Mouse (Mus musculus) hindbrain, embryonic 16.5 days (tissue): Measurements from ENCODE around the gene Gm5105. TPM values are rescaled to one million over a fixed set of nuclear protein-coding genes. Genes with fewer than 3 reads are reported as not detected.
A peak's percentile ranks its signal among the peaks of the same experiment; 100 is the strongest.

ENCODE experiments used
- ATAC-seq: fragments of 200-750 bp; cut with Nextera tagmentation; 2 replicates; pipeline ENCODE4 v1.8.0; 2017; ENCODE audit warnings: moderate TSS enrichment, moderate library complexity
- H3K27ac ChIP-seq: fragments of 300-500 bp; sonication (generic); 2 replicates; pipeline ENCODE4 v1.5.1; 2014; ENCODE audit warnings: low read depth, mild to moderate bottlenecking, control low read depth, low read length, moderate library complexity
- H3K27me3 ChIP-seq: fragments of 300-500 bp; sonication (generic); replicated peaks from 2 replicates; pipeline ENCODE4 v1.6.1; 2014; ENCODE audit warnings: low read length; ENCODE audit not compliant: control insufficient read depth, insufficient read depth
- H3K36me3 ChIP-seq: fragments of 300-500 bp; sonication (generic); 2 replicates; pipeline ENCODE4 v1.6.1; 2014; ENCODE audit warnings: mild to moderate bottlenecking, low read length, moderate library complexity, mixed read lengths; ENCODE audit not compliant: control insufficient read depth, insufficient read depth
- H3K4me1 ChIP-seq: fragments of 300-500 bp; sonication (generic); 2 replicates; pipeline ENCODE4 v1.6.1; 2014; ENCODE audit warnings: low read depth, low read length; ENCODE audit not compliant: control insufficient read depth, insufficient read depth
- H3K4me2 ChIP-seq: fragments of 300-500 bp; sonication (generic); 2 replicates; pipeline ENCODE4 v1.6.1; 2014; ENCODE audit warnings: mild to moderate bottlenecking, low read length, control low read depth, moderate library complexity
- H3K4me3 ChIP-seq: fragments of 300-500 bp; sonication (generic); 2 replicates; pipeline ENCODE4 v1.5.1; 2014; ENCODE audit warnings: mild to moderate bottlenecking, low read length, control low read depth, moderate library complexity
- H3K9ac ChIP-seq: fragments of 300-500 bp; sonication (generic); 2 replicates; pipeline ENCODE4 v1.6.1; 2014; ENCODE audit warnings: low read depth, mild to moderate bottlenecking, control low read depth, low read length, moderate library complexity
- H3K9me3 ChIP-seq: fragments of 300-500 bp; sonication (generic); 2 replicates; pipeline ENCODE4 v1.6.1; 2014; ENCODE audit warnings: mild to moderate bottlenecking, low read length, moderate library complexity; ENCODE audit not compliant: control insufficient read depth
- WGBS: fragments of 180-500 bp; shearing (Covaris S2); extraction: QIAGEN DNeasy Blood & Tissue Kit; methylation state at CpG from one replicate; pipeline ENCODE4 v1.1.7; 2014; 5-methylcytosine and 5-hydroxymethylcytosine counted together
- polyA plus RNA-seq: library from polyadenylated mRNA; unstranded; fragments of >200 nt; fragmentation: Nextera tagmentation; extraction: Ambion mirVana; gene quantifications from 2 replicates; pipeline ENCODE4 v1.2.1, GENCODE M21; 2015

The Gm5105 gene
- polyA plus RNA-seq, 1 experiment from 2014 or later, result 0.20 TPM

DNA sequence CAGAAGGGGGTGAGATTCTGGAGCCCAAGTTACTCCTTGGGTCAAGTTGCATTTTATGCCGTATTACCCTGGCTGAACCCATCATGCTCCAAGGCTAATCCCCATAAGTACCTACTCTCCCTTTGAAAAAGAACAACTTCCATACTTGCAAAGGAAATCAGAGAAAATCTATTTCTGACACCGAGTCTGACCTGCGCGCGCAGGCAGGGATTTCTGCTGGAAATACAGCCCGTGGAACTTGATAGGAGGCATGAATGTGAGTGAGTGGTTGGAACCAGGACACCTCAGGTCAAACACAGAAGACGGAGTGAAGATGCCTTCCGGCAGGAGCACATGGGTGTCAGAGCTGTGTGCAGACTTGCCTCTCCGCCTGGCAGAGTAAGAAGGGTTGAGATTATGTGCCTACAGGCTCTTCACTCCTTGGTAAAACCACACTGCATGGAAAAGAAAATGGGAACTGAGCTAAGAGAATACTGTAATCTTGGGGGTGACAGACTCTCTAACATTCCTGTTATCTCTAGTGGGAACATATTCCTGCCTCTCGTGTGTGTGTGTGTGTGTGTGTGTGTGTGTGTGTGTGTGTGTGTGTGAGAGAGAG lies 4.4 kb upstream of the Gm5105 start:
- Histone ChIP-seq H3K27ac (no peak overlapping the region), H3K36me3 (no peaks in the 10 kb centered on the region)
- ATAC-seq, result no peak

DNA sequence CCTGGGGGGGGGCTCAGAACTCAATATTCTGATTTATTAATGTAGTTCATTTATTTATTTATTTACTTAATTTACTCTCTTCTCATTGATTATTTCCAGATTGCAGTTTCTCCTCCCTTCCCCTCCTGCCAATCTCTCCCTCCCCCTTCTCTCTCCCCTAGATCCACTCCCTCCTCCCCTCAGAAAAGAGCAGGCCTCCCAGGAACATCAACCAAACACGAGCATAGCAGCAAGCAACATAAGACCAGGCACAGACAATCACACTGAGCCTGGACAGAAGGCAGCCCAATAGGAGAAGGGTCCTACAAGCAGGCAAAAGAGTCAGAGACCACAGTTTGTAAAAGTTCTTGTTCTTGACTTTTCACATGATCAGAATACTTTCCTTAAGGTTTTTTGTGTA lies 3.8 kb upstream of the Gm5105 start:
- WGBS, result 15% methylated on average over 1 of the region's 1 CpGs

More for the DNA sequence above, 4.4 kb upstream of the Gm5105 start:
- Histone ChIP-seq H3K4me3 (no peak overlapping the region), H3K9ac (no peak overlapping the region), H3K4me2 (no peak overlapping the region), H3K4me1 (peaks cover 2% of the 10 kb centered on the region), H3K9me3 (no peaks in the 10 kb centered on the region), H3K27me3 (no peaks in the 10 kb centered on the region)
- 81% methylated on average over 10 of the region's 10 CpGs for WGBS

DNA sequence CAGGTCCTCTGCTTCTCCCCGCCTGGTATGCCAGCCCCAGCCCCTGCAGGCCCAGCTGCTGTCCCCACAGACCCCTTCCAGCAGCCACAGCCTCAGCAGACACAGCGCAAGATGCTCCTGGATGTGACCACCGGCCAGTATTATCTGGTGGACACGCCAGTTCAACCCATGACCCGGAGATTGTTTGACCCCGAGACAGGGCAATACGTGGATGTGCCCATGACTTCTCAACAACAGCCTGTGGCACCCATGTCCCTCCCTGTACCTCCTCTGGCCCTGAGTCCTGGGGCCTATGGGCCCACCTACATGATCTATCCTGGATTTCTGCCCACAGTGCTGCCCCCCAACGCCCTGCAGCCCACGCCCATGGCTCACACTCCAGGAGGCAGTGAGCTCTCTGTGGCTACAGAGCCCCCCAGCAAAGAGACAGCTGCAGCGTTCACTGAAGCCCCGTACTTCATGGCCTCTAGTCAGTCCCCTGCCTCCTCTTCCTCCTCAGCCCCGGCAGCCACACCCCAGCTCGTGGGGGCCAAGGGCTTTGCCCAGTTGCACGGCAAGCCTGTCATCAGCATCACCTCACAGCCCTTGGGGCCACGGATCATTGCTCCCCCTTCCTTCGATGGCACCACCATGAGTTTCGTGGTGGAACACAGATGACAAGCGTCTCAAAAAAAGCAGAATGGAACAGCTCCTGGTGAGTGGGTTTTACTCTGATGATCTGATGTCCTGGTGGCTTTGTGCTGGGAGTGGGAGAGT lies 2.7 kb upstream of the Gm5105 start:
- no peaks in the 10 kb centered on the region for H3K9me3 ChIP-seq
- no peaks in the 10 kb centered on the region for H3K27me3 ChIP-seq
- H3K4me2 ChIP-seq, result no peak overlapping the region
- WGBS, result 62% methylated on average over 18 of the region's 18 CpGs
- H3K4me1 ChIP-seq, result peaks cover 8% of the 10 kb centered on the region
- H3K36me3 ChIP-seq, result no peaks in the 10 kb centered on the region
- ATAC-seq, result no peak
- H3K27ac ChIP-seq, result no peak overlapping the region
- H3K4me3 ChIP-seq, result no peak overlapping the region
- no peak overlapping the region; the same call in 1 of the 2 replicates for H3K9ac ChIP-seq

More for the DNA sequence above, 3.8 kb upstream of the Gm5105 start:
- Histone ChIP-seq H3K4me1 (peaks cover 8% of the 10 kb centered on the region), H3K4me3 (no peak overlapping the region), H3K4me2 (no peak overlapping the region), H3K9me3 (no peaks in the 10 kb centered on the region), H3K27me3 (no peaks in the 10 kb centered on the region), H3K36me3 (no peaks in the 10 kb centered on the region), H3K27ac (no peak overlapping the region), H3K9ac (no peak overlapping the region)
- ATAC-seq, result no peak

DNA sequence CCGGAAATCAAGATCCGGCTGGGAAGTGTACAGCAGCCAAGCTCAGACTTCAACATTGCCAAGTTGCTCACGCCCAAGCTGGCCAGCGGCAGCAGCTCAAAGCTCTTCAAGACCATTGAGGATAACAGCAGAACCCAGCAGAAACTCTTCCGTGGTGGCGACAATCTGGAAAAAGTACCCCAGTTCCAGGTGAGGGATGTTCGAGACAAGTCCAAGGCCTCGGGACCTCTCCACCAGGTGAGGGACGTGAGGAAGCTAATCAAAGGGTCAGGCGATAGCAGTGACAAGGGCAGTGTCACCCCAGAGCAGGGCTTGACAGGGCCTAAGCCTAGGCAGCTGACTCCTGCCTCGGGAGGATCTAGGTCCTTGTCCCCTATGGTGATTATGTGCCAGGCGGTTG lies 915 bp upstream of the Gm5105 start:
- Histone ChIP-seq H3K9ac (no peak overlapping the region), H3K4me3 (no peak overlapping the region), H3K27me3 (no peaks in the 10 kb centered on the region), H3K9me3 (no peaks in the 10 kb centered on the region), H3K27ac (no peak overlapping the region), H3K4me1 (peaks cover 15% of the 10 kb centered on the region), H3K36me3 (no peaks in the 10 kb centered on the region), H3K4me2 (no peak overlapping the region)
- WGBS, result 94% methylated on average over 12 of the region's 12 CpGs
- ATAC-seq, result no peak

DNA sequence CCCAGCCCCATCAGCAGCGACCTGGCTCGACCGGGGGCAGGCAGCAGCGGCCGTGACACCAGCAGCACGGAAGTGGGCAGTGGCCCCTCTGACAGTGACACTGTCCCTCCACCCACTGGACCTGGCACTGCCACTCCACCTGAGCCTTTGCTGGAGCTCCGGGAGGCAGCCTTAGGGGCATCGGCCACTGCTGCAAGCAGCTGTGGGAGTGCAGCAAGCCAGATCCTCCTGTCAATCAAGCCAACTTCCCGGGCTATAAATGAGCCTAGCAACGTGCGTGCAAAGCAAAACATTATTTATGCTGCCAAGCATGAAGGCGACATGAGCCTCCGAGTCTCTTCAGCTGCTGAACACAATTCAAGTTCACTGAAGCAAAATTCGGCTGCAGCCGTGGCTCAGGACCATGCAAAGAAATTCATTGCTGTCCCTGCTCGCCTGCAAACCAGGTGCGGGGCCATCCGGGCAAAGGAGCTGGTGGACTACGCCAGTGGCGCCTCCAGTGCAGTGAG lies 786 bp downstream of the Gm5105 start:
- H3K9me3 ChIP-seq, result no peaks in the 10 kb centered on the region
- H3K4me3 ChIP-seq, result 0 out of 2 replicates have a peak overlapping the region, but pooled peaks have one; percentile 4
- H3K4me1 ChIP-seq, result peaks cover 15% of the 10 kb centered on the region
- peak overlapping the region; percentile 28; the same call in 1 of the 2 replicates for H3K9ac ChIP-seq
- no peaks in the 10 kb centered on the region for H3K27me3 ChIP-seq
- H3K27ac ChIP-seq, result no peak overlapping the region
- 48% methylated on average over 20 of the region's 20 CpGs for WGBS
- H3K4me2 ChIP-seq, result peak overlapping the region; percentile 52
- H3K36me3 ChIP-seq, result no peaks in the 10 kb centered on the region
- peak; percentile 62 for ATAC-seq

DNA sequence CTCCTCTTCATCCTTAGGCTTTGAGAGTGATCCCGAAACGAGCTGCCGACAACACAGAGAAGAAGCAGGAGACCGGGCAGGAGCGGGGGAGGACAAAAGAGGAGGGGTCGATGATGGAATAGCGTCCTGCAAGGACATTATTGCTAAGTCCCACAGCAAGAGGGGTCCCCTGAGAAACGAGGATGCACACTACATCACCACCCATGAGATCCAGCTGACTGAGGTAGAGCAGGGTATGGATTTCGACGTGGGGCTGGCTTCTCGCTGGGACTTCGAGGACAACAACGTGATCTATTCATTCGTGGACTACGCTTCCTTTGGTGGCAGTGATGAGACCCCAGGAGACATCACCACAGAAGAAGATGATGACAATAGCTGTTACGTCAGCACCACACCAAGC lies 1.3 kb downstream of the Gm5105 start:
- Histone ChIP-seq H3K9me3 (no peaks in the 10 kb centered on the region), H3K4me1 (peaks cover 15% of the 10 kb centered on the region), H3K36me3 (no peaks in the 10 kb centered on the region), H3K27ac (no peak overlapping the region), H3K9ac (peak overlapping the region; percentile 28; the same call in 1 of the 2 replicates), H3K4me2 (peak overlapping the region; percentile 52), H3K27me3 (no peaks in the 10 kb centered on the region), H3K4me3 (no peak overlapping the region)
- WGBS, result 68% methylated on average over 16 of the region's 16 CpGs
- no peak for ATAC-seq

DNA sequence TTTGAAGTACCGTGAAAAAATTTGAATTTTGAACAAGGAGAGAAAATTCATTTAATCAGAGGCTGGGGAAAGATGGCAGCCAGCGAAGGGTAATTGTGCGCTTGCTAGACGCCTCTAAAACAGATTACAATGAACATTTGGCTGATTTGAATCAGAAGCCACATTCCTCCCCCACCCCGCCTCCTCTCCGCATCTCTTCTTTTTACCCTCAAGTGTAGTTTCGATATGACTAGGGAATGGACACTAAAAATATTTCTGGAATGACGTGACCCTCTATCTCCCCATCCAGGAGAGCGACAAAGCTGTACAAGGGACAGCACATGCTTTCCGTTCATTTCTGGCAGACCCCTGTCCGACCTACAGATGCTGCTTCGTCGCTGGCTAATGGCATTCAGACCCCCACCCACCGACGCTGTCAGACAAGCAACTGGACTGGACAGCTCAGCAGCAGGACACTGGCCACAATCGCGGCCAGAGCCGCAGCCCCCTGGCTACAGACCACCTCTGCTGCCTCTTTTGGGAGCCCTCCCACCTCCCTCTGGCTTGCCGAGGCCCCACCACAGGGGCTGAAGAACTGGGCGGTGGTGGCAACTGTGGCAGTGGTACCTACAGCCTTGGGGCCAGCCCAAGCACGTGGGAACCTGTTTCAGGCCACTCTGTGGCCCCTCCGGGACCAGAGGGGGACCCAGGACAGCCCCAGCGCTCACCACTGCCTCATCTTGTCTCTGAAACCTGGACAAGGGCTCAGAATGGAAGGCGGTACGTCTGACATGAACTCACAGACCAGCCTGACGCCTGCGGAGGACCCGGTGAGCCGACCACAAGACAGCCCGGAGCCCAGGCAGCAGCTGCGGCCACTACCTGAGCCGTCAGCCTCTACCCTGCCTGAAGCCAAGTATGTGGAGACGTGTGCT lies 2.2 kb downstream of the Gm5105 start, which contains the start of gene 1110002E22Rik:
Gene 1110002E22Rik, plus strand, starts transcription at position 321 of the 914 bp plus-strand sequence.
- Histone ChIP-seq H3K9ac (no peak within 1 kb of the TSS), H3K4me1 (peaks cover 15% of the 10 kb centered on the region), H3K27ac (no peak within 1 kb of the TSS), H3K4me3 (no peak within 1 kb of the TSS), H3K27me3 (no peaks in the 10 kb centered on the region), H3K4me2 (no peak within 1 kb of the TSS), H3K36me3 (no peaks in the 10 kb centered on the region), H3K9me3 (no peaks in the 10 kb centered on the region)
- peak; percentile 21 for ATAC-seq
- WGBS, result 61% methylated on average over 32 of the region's 33 CpGs

DNA sequence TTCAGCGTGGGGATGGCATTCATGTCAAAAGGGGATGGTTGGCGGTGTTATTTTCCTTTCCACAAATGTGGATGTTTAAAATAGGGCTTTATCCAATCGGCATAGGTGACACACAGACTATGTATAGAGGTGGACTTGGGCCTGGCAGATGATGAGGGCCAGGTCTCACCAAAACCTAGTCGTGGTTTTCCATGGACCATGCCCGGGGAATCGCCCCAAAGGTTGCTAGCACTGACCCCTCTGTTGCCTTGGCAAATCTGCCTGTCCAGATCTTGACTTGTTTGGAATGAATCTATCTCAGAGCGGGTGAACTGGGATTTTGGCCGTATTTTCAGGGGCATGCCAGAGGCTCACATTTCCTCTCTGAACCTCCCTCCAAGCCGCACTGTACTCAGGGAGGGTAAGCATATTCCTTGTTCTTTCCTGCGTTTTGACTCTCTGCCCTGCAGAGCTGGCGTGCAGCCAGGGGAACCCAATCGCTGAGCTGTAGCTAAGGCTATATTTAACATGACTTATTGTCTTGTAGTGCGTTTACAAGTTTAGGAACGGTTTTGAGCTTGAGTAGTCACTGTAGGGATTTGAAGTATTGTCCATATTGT lies 3.4 kb downstream of the Gm5105 start:
- no peaks in the 10 kb centered on the region for H3K36me3 ChIP-seq
- no peaks in the 10 kb centered on the region for H3K27me3 ChIP-seq
- H3K9ac ChIP-seq, result no peak overlapping the region
- H3K27ac ChIP-seq, result no peak overlapping the region
- no peaks in the 10 kb centered on the region for H3K9me3 ChIP-seq
- peaks cover 15% of the 10 kb centered on the region for H3K4me1 ChIP-seq
- no peak overlapping the region for H3K4me2 ChIP-seq
- WGBS, result 55% methylated on average over 14 of the region's 14 CpGs
- peak; percentile 34; the same call in 1 of the 2 replicates for ATAC-seq
- H3K4me3 ChIP-seq, result no peak overlapping the region
